Mouse (Mus musculus) CH12.LX (cell line): Measurements from ENCODE around the gene Tmem176a. TPM values are rescaled to one million over a fixed set of nuclear protein-coding genes. Genes with fewer than 3 reads are reported as not detected.

Experiments used
- DNase-seq: peaks from one replicate; pipeline ENCODE4 v3.0.0-alpha.2; 2013; ENCODE audit errors: extremely low read depth
- H3K27ac ChIP-seq: 2 replicates; pipeline ENCODE4 v1.5.1; 2012; ENCODE audit warnings: low read depth, mild to moderate bottlenecking, control low read depth, moderate library complexity; ENCODE audit not compliant: insufficient read depth
- H3K27me3 ChIP-seq: replicated peaks from 2 replicates; pipeline ENCODE3; 2012; ENCODE audit warnings: inconsistent platforms
- H3K36me3 ChIP-seq, 2 experiments: replicated peaks in 1 of 2; 2 replicates each; pipeline versions ENCODE3 to v1.6.1; 2012; ENCODE audit warnings: inconsistent platforms in 1 of 2, low read length in 1 of 2, mild to moderate bottlenecking in 1 of 2, mixed read lengths in 1 of 2, moderate library complexity in 1 of 2; ENCODE audit not compliant: control insufficient read depth in 1 of 2, insufficient read depth in 1 of 2
- H3K4me1 ChIP-seq, 2 experiments: 2 replicates each; pipeline ENCODE4 v1.6.1; 2012; ENCODE audit warnings: inconsistent platforms in 1 of 2, moderate library complexity in 1 of 2; ENCODE audit not compliant: insufficient read depth in 2 of 2, control insufficient read depth in 1 of 2
- H3K4me2 ChIP-seq: 2 replicates; pipeline ENCODE4 v1.6.1; 2012; ENCODE audit warnings: low read depth, mild to moderate bottlenecking, control low read depth; ENCODE audit not compliant: poor library complexity, insufficient read depth, severe bottlenecking
- H3K4me3 ChIP-seq, 3 experiments: fragments of 150-350 bp in 1 of 3; sonication (generic) in 1 of 3; replicated peaks in 1 of 3; 2 replicates each; pipeline versions ENCODE3 to v1.5.1; 2011 to 2012; ENCODE audit warnings: low read depth in 2 of 3, low read length in 2 of 3, mild to moderate bottlenecking in 2 of 3, moderate library complexity in 2 of 3, control low read depth in 1 of 3, improper control_type of control experiment in 1 of 3, inconsistent platforms in 1 of 3, mixed read lengths in 1 of 3; ENCODE audit not compliant: poor library complexity in 1 of 3
- H3K79me2 ChIP-seq: replicated peaks from 2 replicates; pipeline ENCODE4 v1.6.1; 2012; ENCODE audit warnings: mild to moderate bottlenecking, moderate library complexity; ENCODE audit not compliant: control insufficient read depth, poor library complexity, insufficient read depth, severe bottlenecking; ENCODE audit errors: extremely low read depth
- H3K9ac ChIP-seq: 2 replicates; pipeline ENCODE4 v1.6.1; 2012; ENCODE audit warnings: low read depth, mild to moderate bottlenecking, control low read depth, moderate library complexity; ENCODE audit not compliant: insufficient read depth
- H3K9me3 ChIP-seq: replicated peaks from 2 replicates; pipeline ENCODE3; 2012; ENCODE audit warnings: low read length, inconsistent platforms, mixed read lengths
- E2F4 ChIP-seq: IDR thresholded peaks from 2 replicates; pipeline ENCODE4 v1.6.1; 2011; ENCODE audit warnings: low read depth, low read length, improper control_type of control experiment; ENCODE audit not compliant: insufficient replicate concordance
- ELF1 ChIP-seq: IDR thresholded peaks from 2 replicates; pipeline ENCODE4 v1.6.1; 2014; ENCODE audit warnings: low read depth, mild to moderate bottlenecking, inconsistent platforms, low read length, improper control_type of control experiment
- EP300 ChIP-seq: IDR thresholded peaks from 2 replicates; pipeline ENCODE4 v1.6.1; 2011; ENCODE audit warnings: low read length, improper control_type of control experiment
- IRF4 ChIP-seq: IDR thresholded peaks from 2 replicates; pipeline ENCODE4 v1.6.1; 2014; ENCODE audit warnings: low read depth, mild to moderate bottlenecking, inconsistent platforms, low read length, improper control_type of control experiment
- JUN ChIP-seq: IDR thresholded peaks from 2 replicates; pipeline ENCODE4 v1.6.1; 2011; ENCODE audit warnings: low read depth, mild to moderate bottlenecking, low read length, improper control_type of control experiment, moderate library complexity; ENCODE audit not compliant: insufficient read depth
- MAFK ChIP-seq: IDR thresholded peaks from 2 replicates; pipeline ENCODE4 v1.6.1; 2011; ENCODE audit warnings: low read length, improper control_type of control experiment; ENCODE audit not compliant: insufficient replicate concordance
- MAX ChIP-seq: IDR thresholded peaks from 2 replicates; pipeline ENCODE4 v1.6.1; 2011; ENCODE audit warnings: low read length, improper control_type of control experiment
- MAZ ChIP-seq: IDR thresholded peaks from 2 replicates; pipeline ENCODE4 v1.6.1; 2012; ENCODE audit warnings: low read depth, mild to moderate bottlenecking, inconsistent platforms, low read length, improper control_type of control experiment, moderate library complexity
- MXI1 ChIP-seq: IDR thresholded peaks from 2 replicates; pipeline ENCODE4 v1.6.1; 2011; ENCODE audit warnings: mild to moderate bottlenecking, low read depth, low read length, improper control_type of control experiment
- PAX5 ChIP-seq: IDR thresholded peaks from 2 replicates; pipeline ENCODE4 v1.6.1; 2012; ENCODE audit warnings: low read length, inconsistent platforms, mixed read lengths
- POLR2A ChIP-seq: IDR thresholded peaks from 2 replicates; pipeline ENCODE4 v1.6.1; 2011; ENCODE audit warnings: low read depth, mild to moderate bottlenecking, improper control_type of control experiment, low read length
- SMC3 ChIP-seq: IDR thresholded peaks from 2 replicates; pipeline ENCODE4 v1.6.1; 2011; ENCODE audit warnings: low read depth, low read length, improper control_type of control experiment
- TBP ChIP-seq: conservative IDR thresholded peaks from 2 replicates; pipeline ENCODE4 v1.6.1; 2011; ENCODE audit warnings: low read depth, low read length, improper control_type of control experiment
- TCF12 ChIP-seq: IDR thresholded peaks from 2 replicates; pipeline ENCODE4 v1.6.1; 2014; ENCODE audit warnings: low read depth, mild to moderate bottlenecking, inconsistent platforms, low read length, improper control_type of control experiment
- USF2 ChIP-seq: conservative IDR thresholded peaks from 2 replicates; pipeline ENCODE4 v1.6.1; 2011; ENCODE audit warnings: low read depth, low read length, improper control_type of control experiment
- ZC3H11A ChIP-seq: IDR thresholded peaks from 2 replicates; pipeline ENCODE4 v1.6.1; 2012; ENCODE audit warnings: low read depth, mild to moderate bottlenecking, inconsistent platforms, low read length, improper control_type of control experiment
- ZKSCAN1 ChIP-seq: IDR thresholded peaks from 2 replicates; pipeline ENCODE4 v1.6.1; 2012; ENCODE audit warnings: low read depth, inconsistent platforms, low read length, improper control_type of control experiment, borderline replicate concordance
- ZMIZ1 ChIP-seq: IDR thresholded peaks from 2 replicates; pipeline ENCODE4 v1.6.1; 2012; ENCODE audit warnings: low read depth, mild to moderate bottlenecking, inconsistent platforms, low read length, improper control_type of control experiment
- ZNF384 ChIP-seq: IDR thresholded peaks from 2 replicates; pipeline ENCODE4 v1.6.1; 2012; ENCODE audit warnings: low read depth, low read length, improper control_type of control experiment, inconsistent platforms
- dilution Hi-C: fragments of 300-500 bp; cut with MboI; formaldehyde crosslinking; loops from 2 replicates; pipeline ENCODE4 v1.14.3; 2020; ENCODE audit warnings: low sequenced_read_pairs; ENCODE audit not compliant: extremely low pct_unique_long_range_greater_than_20kb, extremely low pct_ligation_motif_present
- in situ Hi-C: fragments of 300-500 bp; cut with MboI; formaldehyde crosslinking; loops from 3 replicates; pipeline ENCODE4 v1.14.3; 2019; ENCODE audit warnings: low sequenced_read_pairs, low pct_ligation_motif_present, low pct_unique_long_range_greater_than_20kb, mixed read lengths
- polyA plus RNA-seq: library from polyadenylated mRNA; unstranded; fragments of >175 nt; gene quantifications from 2 replicates; pipeline ENCODE4 v1.2.1, GENCODE M21; 2012; ENCODE audit warnings: low read depth; ENCODE audit not compliant: insufficient read length
- total RNA-seq, 2 experiments: library from RNA; depleted of rRNA; stranded (reverse); fragments of 300-350 nt in 1 of 2; fragments of >200 nt in 1 of 2; gene quantifications; 2 replicates each; pipeline ENCODE4 v1.2.3; 2012 to 2014

The Tmem176a gene
- total and polyA plus RNA-seq, 3 experiments = 27.2 to 58.0 (median 34.6) TPM

DNA sequence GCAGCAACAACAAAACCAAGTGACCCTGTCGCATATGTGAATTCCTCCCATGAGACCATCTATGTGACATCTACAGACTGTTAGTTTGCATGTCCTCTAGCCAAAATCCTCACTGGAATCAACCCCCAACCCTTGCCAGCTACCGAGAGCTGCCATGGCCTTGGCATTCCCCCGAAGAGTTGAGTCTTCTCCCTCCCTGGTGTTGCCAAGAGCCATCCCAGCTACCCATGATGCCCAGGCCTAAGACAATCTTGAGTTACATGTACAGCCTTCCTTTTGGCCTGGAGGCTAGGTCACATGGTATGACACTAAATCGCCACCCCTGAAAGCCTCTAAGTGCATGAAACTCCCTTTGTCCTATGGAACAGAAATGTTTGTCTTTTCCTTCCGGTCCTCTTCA lies 9.6 kb upstream of the Tmem176a start:
- Histone ChIP-seq H3K9ac (no peak overlapping the region), H3K79me2 (no peaks in the 10 kb centered on the region), H3K4me1 (peaks cover 16 to 74% of the 10 kb centered on the region in 2 experiments), H3K4me3 (no peak overlapping the region), H3K9me3 (no peaks in the 10 kb centered on the region), H3K4me2 (no peak overlapping the region), H3K27ac (no peak overlapping the region), H3K36me3 (peaks cover 3 to 38% of the 10 kb centered on the region in 2 experiments), H3K27me3 (no peaks in the 10 kb centered on the region)
- no peak for DNase-seq
- in situ Hi-C loops (no loop called here), dilution Hi-C loops (no loop called here)
- TF ChIP-seq SMC3 = no peak
- no peak for TF ChIP-seq ELF1
- no peak for TF ChIP-seq MAZ
- no peak for TF ChIP-seq EP300
- TF ChIP-seq MAX = no peak
- TF ChIP-seq ZKSCAN1 = no peak
- no peak for TF ChIP-seq MXI1
- no peak for TF ChIP-seq ZC3H11A
- no peak for TF ChIP-seq TBP
- no peak for TF ChIP-seq USF2
- TF ChIP-seq POLR2A = no peak
- TF ChIP-seq E2F4 = no peak
- no peak for TF ChIP-seq ZMIZ1
- no peak for TF ChIP-seq TCF12

- dilution Hi-C loops (no loop called here), in situ Hi-C loops (no loop called here)
- DNase-seq = no peak
- H3K4me2 ChIP-seq = no peak overlapping the region
- no peaks in the 10 kb centered on the region for H3K9me3 ChIP-seq
- peaks cover 16 to 87% of the 10 kb centered on the region in 2 experiments for H3K4me1 ChIP-seq
- no peak overlapping the region for H3K4me3 ChIP-seq
- H3K9ac ChIP-seq = no peak overlapping the region
- no peaks in the 10 kb centered on the region for H3K27me3 ChIP-seq
- H3K27ac ChIP-seq = no peak overlapping the region
- no peak for TF ChIP-seq JUN
- TF ChIP-seq IRF4 = peak; percentile 38; the same call in 1 of the 2 replicates
- TF ChIP-seq EP300 = peak; percentile 73
- TF ChIP-seq PAX5 = no peak
- no peak for TF ChIP-seq ZNF384
- TF ChIP-seq MAX = no peak
- TF ChIP-seq MAFK = peak; percentile 52; the same call in 1 of the 2 replicates
- peaks cover 3 to 51% of the 10 kb centered on the region in 2 experiments for H3K36me3 ChIP-seq
- H3K79me2 ChIP-seq = no peaks in the 10 kb centered on the region
Observed at GRCm38 (mm10) chr6:48832426-48832825, 8.3 kb upstream of the Tmem176a start.
